Mouse (Mus musculus): Measurements from ENCODE around the gene Clip3.

Clip3 gene

GRCm38 (mm10) chr7:30295103-30295502, 3.6 kb downstream of the Clip3 start:
- DNase-seq (ENCODE audit: low spot score): no peak

GRCm38 (mm10) chr7:30296816-30297215, 5.3 kb downstream of the Clip3 start:
- DNase-seq (ENCODE audit: low spot score): no peak

- no peak for DNase-seq (ENCODE audit: low spot score)
Measured at GRCm38 (mm10) chr7:30297266-30297665, 5.7 kb downstream of the Clip3 start.

GRCm38 (mm10) chr7:30300914-30301313, 9.4 kb downstream of the Clip3 start:
- DNase-seq (ENCODE audit: low spot score): no peak

- DNase-seq (ENCODE audit: low spot score): no peak
Measured at GRCm38 (mm10) chr7:30306083-30306779, 14.7 kb downstream of the Clip3 start.

- peak; percentile 69 for DNase-seq (ENCODE audit: low spot score)
Measured at GRCm38 (mm10) chr7:30308076-30309005, 16.8 kb downstream of the Clip3 start, which contains the start of gene Alkbh6. TSS of gene Alkbh6 (plus strand) at chr7:30308717.

GRCm38 (mm10) chr7:30309395-30310129, 18.0 kb downstream of the Clip3 start:
- DNase-seq (ENCODE audit: low spot score): no peak

GRCm38 (mm10) chr7:30310136-30310535, 18.6 kb downstream of the Clip3 start:
- DNase-seq (ENCODE audit: low spot score): no peak

GRCm38 (mm10) chr7:30313666-30314320, 22.3 kb downstream of the Clip3 start:
- no peak for DNase-seq (ENCODE audit: low spot score)

GRCm38 (mm10) chr7:30314721-30315155, 23.2 kb downstream of the Clip3 start, which contains the start of gene Syne4:
TSS of gene Syne4 (plus strand) at chr7:30314807.
- DNase-seq (ENCODE audit: low spot score): no peak

- no peak for DNase-seq (ENCODE audit: low spot score)
Measured at GRCm38 (mm10) chr7:30315559-30316529, 24.3 kb downstream of the Clip3 start.

- no peak for DNase-seq (ENCODE audit: low spot score)
Measured at GRCm38 (mm10) chr7:30318142-30318541, 26.6 kb downstream of the Clip3 start.

- no peak for DNase-seq (ENCODE audit: low spot score)
Measured at GRCm38 (mm10) chr7:30320946-30321345, 29.4 kb downstream of the Clip3 start.

- no peak for DNase-seq (ENCODE audit: low spot score)
Measured at GRCm38 (mm10) chr7:30321539-30322284, 30.2 kb downstream of the Clip3 start, which contains the start of gene E130208F15Rik. TSS of gene E130208F15Rik (plus strand) at chr7:30321740.

GRCm38 (mm10) chr7:30322285-30322667, 30.7 kb downstream of the Clip3 start:
- DNase-seq (ENCODE audit: low spot score): peak; percentile 94

- no peak for DNase-seq (ENCODE audit: low spot score)
Measured at GRCm38 (mm10) chr7:30322865-30323264, 31.3 kb downstream of the Clip3 start.

GRCm38 (mm10) chr7:30323795-30324194, 32.3 kb downstream of the Clip3 start, which contains the start of gene Sdhaf1:
TSS of gene Sdhaf1 (minus strand) at chr7:30323895.
- no peak for DNase-seq (ENCODE audit: low spot score)

- DNase-seq (ENCODE audit: low spot score): no peak
Measured at GRCm38 (mm10) chr7:30324300-30324944, 32.9 kb downstream of the Clip3 start.

GRCm38 (mm10) chr7:30325364-30325763, 33.8 kb downstream of the Clip3 start:
- DNase-seq (ENCODE audit: low spot score): no peak

All from ovary, postnatal 10 days (tissue).